ENCODE assay signal across 10 mouse cellular contexts in genomic region chr7:113151499-113151898, GRCm38 (mm10). TPM values are rescaled to one million over a fixed set of nuclear protein-coding genes. Genes with fewer than 3 reads are reported as not detected.
DNase-seq lines count a peak whose midpoint lies in the region; ATAC-seq and TF ChIP-seq lines count a peak whose summit lies in the region.
"Had no signal": no experiment of that assay in that cellular context is flagged by ENCODE, and none has a peak within 500 bp of the region (broad histone marks: within the 10 kb centered on the region; RNA-seq: fewer than 3 reads in every experiment).

No protein-coding gene starts in this region.

- H3K4me1 ChIP-seq in hindbrain, embryonic 10.5 days (replicated peaks) = peaks cover 44% of the 10 kb centered on the region
- H3K4me1 ChIP-seq in hindbrain, embryonic 14.5 days (replicated peaks; ENCODE audit: control insufficient read depth, insufficient read depth, low read length) = no peaks in the 10 kb centered on the region; the same call in 1 of the 2 replicates
- peaks cover 38% of the 10 kb centered on the region for H3K4me1 ChIP-seq in heart, embryonic 13.5 days
- peaks cover 7% of the 10 kb centered on the region for H3K4me1 ChIP-seq in stomach, postnatal 0 days (replicated peaks; ENCODE audit: control insufficient read depth, insufficient read depth)
- H3K4me1 ChIP-seq in forebrain, embryonic 13.5 days = peaks cover 19% of the 10 kb centered on the region

- intact Hi-C loops in left cerebral cortex, postnatal 25 days (cut with DNase I) = no loop called here

- no peak overlapping the region for H3K9ac ChIP-seq in hindbrain, embryonic 14.5 days
- H3K9ac ChIP-seq in heart, embryonic 13.5 days = no peak overlapping the region
- no peak overlapping the region for H3K9ac ChIP-seq in stomach, postnatal 0 days (ENCODE audit: low read length)
- H3K9ac ChIP-seq in forebrain, embryonic 13.5 days = no peak overlapping the region

- TF ChIP-seq CTCF in stomach, postnatal 0 days (IDR thresholded peaks at IDR 0.05; ENCODE audit: low read depth) = no peak

- WGBS in hindbrain, embryonic 10.5 days = 57% methylated on average over 6 of the region's 6 CpGs
- 58% methylated on average over 6 of the region's 6 CpGs for WGBS in hindbrain, embryonic 14.5 days
- 24% methylated on average over 6 of the region's 6 CpGs for WGBS in heart, embryonic 13.5 days
- WGBS in stomach, postnatal 0 days = 42% methylated on average over 6 of the region's 6 CpGs
- 63% methylated on average over 6 of the region's 6 CpGs for WGBS in forebrain, embryonic 13.5 days

- no peak for TF ChIP-seq EP300 in stomach, postnatal 0 days (optimal IDR thresholded peaks at IDR 0.05)

- no peaks in the 10 kb centered on the region for H3K9me3 ChIP-seq in hindbrain, embryonic 10.5 days
- no peaks in the 10 kb centered on the region for H3K9me3 ChIP-seq in hindbrain, embryonic 14.5 days (ENCODE audit: control insufficient read depth, low read length)
- H3K9me3 ChIP-seq in heart, embryonic 13.5 days = no peaks in the 10 kb centered on the region
- H3K9me3 ChIP-seq in stomach, postnatal 0 days (ENCODE audit: control insufficient read depth, low read length) = no peaks in the 10 kb centered on the region
- H3K9me3 ChIP-seq in forebrain, embryonic 13.5 days (replicated peaks) = no peaks in the 10 kb centered on the region

- no peak for ATAC-seq in hindbrain, embryonic 14.5 days (ENCODE audit: low FRiP score)
- ATAC-seq in heart, embryonic 13.5 days (ENCODE audit: extremely low read depth, insufficient number of reproducible peaks, low FRiP score, low TSS enrichment) = no peak
- peak; percentile 71; the same call in 1 of the 2 replicates for ATAC-seq in stomach, postnatal 0 days (ENCODE audit: low FRiP score, low TSS enrichment)
- no peak for ATAC-seq in forebrain, embryonic 13.5 days

- H3K27me3 ChIP-seq in hindbrain, embryonic 10.5 days (ENCODE audit: insufficient read depth, poor library complexity, severe bottlenecking) = no peaks in the 10 kb centered on the region; the same call in 1 of the 2 replicates
- no peaks in the 10 kb centered on the region; the same call in 1 of the 2 replicates for H3K27me3 ChIP-seq in hindbrain, embryonic 14.5 days (ENCODE audit: control insufficient read depth, insufficient read depth, low read length)
- no peaks in the 10 kb centered on the region; the same call in 1 of the 2 replicates for H3K27me3 ChIP-seq in heart, embryonic 13.5 days (replicated peaks)
- H3K27me3 ChIP-seq in stomach, postnatal 0 days (ENCODE audit: control insufficient read depth, insufficient read depth, low read length) = no peaks in the 10 kb centered on the region
- H3K27me3 ChIP-seq in forebrain, embryonic 13.5 days = no peaks in the 10 kb centered on the region

- H3K4me2 ChIP-seq in hindbrain, embryonic 14.5 days (replicated peaks) = no peak overlapping the region
- H3K4me2 ChIP-seq in heart, embryonic 13.5 days = no peak overlapping the region
- no peak overlapping the region for H3K4me2 ChIP-seq in stomach, postnatal 0 days (replicated peaks; ENCODE audit: low read depth)
- H3K4me2 ChIP-seq in forebrain, embryonic 13.5 days = no peak overlapping the region

- H3K4me3 ChIP-seq in hindbrain, embryonic 10.5 days = no peak overlapping the region
- H3K4me3 ChIP-seq in hindbrain, embryonic 14.5 days (replicated peaks; ENCODE audit: low read length) = no peak overlapping the region
- no peak overlapping the region for H3K4me3 ChIP-seq in heart, embryonic 13.5 days
- no peak overlapping the region for H3K4me3 ChIP-seq in stomach, postnatal 0 days (ENCODE audit: low read depth, low read length)
- H3K4me3 ChIP-seq in forebrain, embryonic 13.5 days = no peak overlapping the region

- DNase-seq in hindbrain, embryonic 10.5 days (ENCODE audit: low spot score) = no peak
- no peak for DNase-seq in hindbrain, embryonic 14.5 days (ENCODE audit: low spot score)
- DNase-seq in urinary bladder, postnatal 36 days (ENCODE audit: low spot score in 2 of 2) = peak; percentile 28 to 37
- DNase-seq in urinary bladder, adult 2 months (ENCODE audit: low spot score) = no peak
- DNase-seq in stomach, postnatal 0 days (ENCODE audit: low spot score) = peak; percentile 29
- DNase-seq in left cerebral cortex, postnatal 25 days (ENCODE audit: low spot score in 2 of 2) = no peak
- DNase-seq: cerebellum, adult 2 months; thymus, adult 18-20 months had no signal

- H3K36me3 ChIP-seq in hindbrain, embryonic 10.5 days = no peaks in the 10 kb centered on the region
- no peaks in the 10 kb centered on the region for H3K36me3 ChIP-seq in hindbrain, embryonic 14.5 days (replicated peaks; ENCODE audit: control insufficient read depth, insufficient read depth)
- H3K36me3 ChIP-seq in heart, embryonic 13.5 days = no peaks in the 10 kb centered on the region
- H3K36me3 ChIP-seq in stomach, postnatal 0 days (ENCODE audit: control insufficient read depth, insufficient read depth, low read length) = no peaks in the 10 kb centered on the region
- H3K36me3 ChIP-seq in forebrain, embryonic 13.5 days (ENCODE audit: poor library complexity, severe bottlenecking) = no peaks in the 10 kb centered on the region

- H3K27ac ChIP-seq in hindbrain, embryonic 10.5 days = peak overlapping the region; percentile 64
- no peak overlapping the region for H3K27ac ChIP-seq in hindbrain, embryonic 14.5 days
- H3K27ac ChIP-seq in heart, embryonic 13.5 days (replicated peaks) = peak overlapping the region; percentile 75
- H3K27ac ChIP-seq in stomach, postnatal 0 days (replicated peaks) = peak overlapping the region; percentile 75
- H3K27ac ChIP-seq in forebrain, embryonic 13.5 days = no peak overlapping the region

RNA-seq across cellular contexts. Expression of gene Arntl, which starts 55.8 kb away (rescaled TPM):
- polyA plus RNA-seq in hindbrain, embryonic 10.5 days (2016; fragmentation: Nextera tagmentation; extraction: Ambion mirVana) = 7.2 and 7.3 TPM in 2 replicates
- polyA plus RNA-seq in hindbrain, embryonic 14.5 days (2014; fragmentation: Nextera tagmentation; extraction: Ambion mirVana) = 16.9 and 17.7 TPM in 2 replicates
- polyA plus RNA-seq in urinary bladder, adult 2 months (2012; rRNA removed) = 2.7 and 3.1 TPM in 2 replicates
- polyA plus RNA-seq in heart, embryonic 13.5 days (2015; fragmentation: Nextera tagmentation; extraction: Ambion mirVana) = 6.2 and 6.3 TPM in 2 replicates
- 6.6 and 7.3 TPM in 2 replicates for polyA plus RNA-seq in stomach, postnatal 0 days (2015; fragmentation: Nextera tagmentation; extraction: Ambion mirVana)
- total RNA-seq in left cerebral cortex, postnatal 25 days (2021) = 10 to 100 TPM; 38.1 to 48.8 TPM
- polyA plus RNA-seq in forebrain, embryonic 13.5 days (2015; fragmentation: Nextera tagmentation; extraction: Ambion mirVana) = 9.5 and 10.1 TPM in 2 replicates

Comparison
In these comparisons a context has a peak if more than half of its experiments do, and no peak if none do; other contexts are left out.
1. DNase-seq: peak in urinary bladder, postnatal 36 days (2 of 2) and stomach, postnatal 0 days (single experiment); none in hindbrain, embryonic 10.5 days (single experiment), hindbrain, embryonic 14.5 days (single experiment), urinary bladder, adult 2 months (single experiment) and left cerebral cortex, postnatal 25 days (0 of 2).
2. H3K27ac ChIP-seq: peak in hindbrain, embryonic 10.5 days (single experiment), heart, embryonic 13.5 days (single experiment) and stomach, postnatal 0 days (single experiment); none in hindbrain, embryonic 14.5 days (single experiment) and forebrain, embryonic 13.5 days (single experiment).